Mouse (Mus musculus): ENCODE results near the gene Gm10778.
"Not testable (repeated sequence)": the region's sequence is repeated elsewhere in the genome, so short reads cannot be mapped to it uniquely, and the experiment has no call there.

Gene Gm10778

DNA sequence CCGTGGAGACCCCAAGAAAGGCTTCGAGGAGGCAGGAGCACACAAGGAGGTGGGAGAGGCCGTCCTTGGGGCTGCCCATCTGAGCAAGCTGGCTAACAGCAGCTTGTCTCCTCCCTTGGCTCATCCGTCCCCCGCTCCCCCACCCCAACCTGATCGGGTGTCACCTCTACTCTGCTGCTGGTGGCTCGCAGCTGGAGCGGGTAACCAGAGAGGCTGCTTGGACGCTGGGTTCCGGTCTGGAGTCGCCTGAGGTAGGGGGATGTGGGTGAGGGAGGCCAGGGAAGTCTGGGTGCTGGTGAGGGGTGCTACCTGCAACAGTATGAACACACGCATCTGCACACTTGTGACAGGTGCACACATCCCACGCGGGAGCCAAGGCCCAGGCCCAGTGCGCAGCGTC, 20.5 kb upstream of the Gm10778 start, which contains the start of gene Ankrd24:
TSS of gene Ankrd24 (plus strand) at position 151 of the 400 bp plus-strand sequence.
- DNase-seq = no peak

DNA sequence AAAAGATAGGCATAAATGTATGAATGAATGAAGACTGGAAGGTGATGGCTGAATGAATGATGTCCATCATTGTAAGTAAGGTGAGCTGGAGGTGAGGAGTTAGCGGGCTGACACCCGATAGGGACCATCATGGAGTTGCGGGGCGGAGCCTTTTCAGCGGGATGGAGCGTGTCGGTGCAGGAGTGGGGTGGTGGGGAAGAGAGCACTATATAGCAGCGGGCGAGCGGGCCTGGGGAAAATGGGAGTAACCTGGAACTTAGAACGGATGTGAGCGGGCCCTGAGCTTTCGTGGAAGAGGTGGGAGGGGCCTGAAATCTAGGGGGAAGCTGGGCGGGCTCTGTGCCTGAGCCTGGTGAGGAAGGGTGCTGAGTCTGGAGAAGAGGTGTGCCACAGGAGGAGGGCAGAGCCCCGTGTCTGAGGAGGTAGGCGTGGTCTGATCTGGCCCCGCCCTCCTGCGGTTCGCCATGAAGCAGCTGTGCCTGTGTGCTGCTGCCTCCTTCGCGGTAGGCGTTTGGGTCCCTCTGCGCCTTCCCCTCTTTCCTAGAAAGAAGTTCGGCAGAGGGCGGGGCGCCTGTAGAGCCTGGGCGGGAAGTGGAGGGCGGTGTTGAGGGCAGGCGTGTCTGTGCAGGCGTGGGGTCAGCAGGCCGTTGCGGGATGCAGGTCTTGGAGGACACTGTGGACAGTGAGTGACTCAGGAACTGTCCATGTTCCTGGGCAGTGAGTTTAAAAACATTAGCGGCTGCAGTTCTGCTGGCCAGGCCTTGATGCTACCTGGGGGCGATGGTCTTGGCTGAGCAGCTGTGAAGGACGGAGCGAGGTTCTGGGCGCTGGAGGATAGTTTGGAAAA, 15.4 kb upstream of the Gm10778 start:
- peak; percentile 95 for DNase-seq

DNA sequence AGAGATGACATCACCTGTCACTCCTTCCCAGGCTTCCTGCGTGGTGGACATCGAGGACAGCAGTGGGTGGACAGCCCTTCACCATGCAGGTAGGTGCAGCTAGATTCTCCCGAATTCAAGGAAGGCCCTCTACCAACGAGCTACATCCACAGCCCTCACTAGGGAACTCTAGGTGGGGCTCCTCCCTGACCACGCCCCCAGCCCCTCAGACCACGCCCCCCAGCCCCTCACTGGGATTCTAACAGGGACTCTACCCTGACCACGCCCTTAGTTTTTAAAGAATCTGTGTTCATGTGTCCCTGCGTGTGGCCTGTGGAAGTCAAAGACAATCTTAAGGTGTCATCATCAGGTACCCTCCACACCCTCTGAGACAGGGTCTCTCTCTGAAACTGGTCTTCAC, 12.5 kb upstream of the Gm10778 start:
- peak; percentile 52 for DNase-seq

DNA sequence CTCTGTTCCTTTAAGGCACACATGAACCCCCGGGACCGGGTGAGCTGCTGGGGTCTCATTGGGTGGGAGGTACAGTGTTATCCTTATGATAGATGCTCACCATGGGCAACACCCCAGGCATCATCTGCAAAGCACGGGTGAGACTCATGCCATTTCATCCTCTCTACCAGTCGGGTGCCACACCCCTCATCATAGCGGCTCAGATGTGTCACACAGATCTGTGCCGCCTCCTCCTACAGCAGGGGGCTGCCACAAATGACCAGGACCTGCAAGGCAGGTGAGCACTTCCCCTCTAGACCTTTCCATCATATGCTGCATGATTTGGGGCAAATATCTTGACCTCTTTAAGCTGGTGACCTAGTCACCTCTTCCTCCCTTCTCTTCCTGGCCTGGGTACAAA, 10.8 kb upstream of the Gm10778 start:
- DNase-seq = no peak

DNA sequence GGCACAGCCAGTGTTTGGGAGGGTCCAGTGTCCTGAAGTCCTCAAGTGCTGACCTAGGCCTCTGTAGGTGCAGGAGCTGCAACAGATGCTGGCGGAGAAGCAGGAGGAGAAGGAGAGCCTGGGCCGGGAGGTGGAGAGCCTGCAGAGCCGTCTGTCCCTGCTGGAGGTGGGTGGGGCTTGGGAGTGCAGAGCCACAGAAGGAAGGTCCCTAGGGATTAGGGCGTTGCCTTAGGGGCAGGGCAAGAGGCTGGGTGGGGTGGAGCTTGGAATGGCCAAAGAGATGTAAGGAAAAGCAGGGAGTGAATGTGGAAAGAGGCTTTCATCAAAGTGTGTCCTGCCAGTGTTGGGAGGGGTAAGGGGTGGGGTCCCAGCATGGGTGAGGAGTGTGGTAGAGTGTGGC, 8.0 kb upstream of the Gm10778 start:
- DNase-seq = not testable (repeated sequence)

DNA sequence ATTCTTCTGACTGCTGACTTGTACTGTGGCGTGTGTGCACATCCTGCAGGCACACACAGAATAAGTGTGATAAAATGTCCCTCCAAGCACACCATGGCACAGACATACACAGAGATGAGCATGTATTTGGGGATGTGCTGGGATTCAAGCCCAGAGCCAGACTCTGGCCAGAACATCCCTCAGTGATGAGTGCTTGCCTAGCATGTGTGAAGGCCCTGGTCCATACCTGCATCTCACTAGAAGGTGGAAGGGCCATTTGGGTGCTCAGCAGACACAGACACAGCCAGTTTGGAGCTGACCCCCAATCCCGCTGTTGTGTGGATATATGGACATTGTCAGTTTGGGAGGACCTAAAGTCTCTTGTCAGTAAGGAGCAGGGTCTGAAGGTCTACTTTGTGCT, 7.3 kb upstream of the Gm10778 start:
- DNase-seq = no peak

DNA sequence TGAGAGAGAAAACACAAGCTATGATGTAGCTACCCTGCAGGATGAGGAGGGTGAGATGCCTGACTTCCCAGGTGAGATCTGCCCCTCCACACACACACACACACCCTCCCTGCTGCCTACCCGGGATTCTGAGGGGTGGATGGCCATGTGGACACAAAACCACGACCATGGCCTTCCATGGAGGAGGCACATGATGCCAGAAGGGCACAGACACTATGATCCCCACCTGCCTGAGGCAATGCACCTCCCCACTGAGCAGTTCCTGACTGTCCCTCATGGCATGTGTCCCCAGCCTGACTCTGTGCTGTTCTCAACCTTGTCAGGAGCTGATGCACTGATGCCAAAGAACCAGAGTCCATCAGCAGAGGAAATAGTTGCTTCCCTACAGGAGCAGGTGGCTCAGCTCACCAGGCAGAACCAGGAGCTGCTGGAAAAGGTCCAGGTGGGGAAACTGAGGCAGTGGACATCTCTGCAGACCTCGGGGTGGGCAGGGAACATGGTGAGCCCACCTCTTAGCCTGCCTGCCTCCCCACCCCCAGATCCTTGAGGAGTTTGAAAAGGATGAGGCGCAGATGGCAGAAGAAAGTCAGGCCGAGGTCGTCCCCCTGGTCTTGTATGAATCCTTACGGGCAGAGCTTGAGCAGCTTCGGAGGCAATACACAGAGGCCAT, 6.7 kb upstream of the Gm10778 start:
- no peak for DNase-seq

DNA sequence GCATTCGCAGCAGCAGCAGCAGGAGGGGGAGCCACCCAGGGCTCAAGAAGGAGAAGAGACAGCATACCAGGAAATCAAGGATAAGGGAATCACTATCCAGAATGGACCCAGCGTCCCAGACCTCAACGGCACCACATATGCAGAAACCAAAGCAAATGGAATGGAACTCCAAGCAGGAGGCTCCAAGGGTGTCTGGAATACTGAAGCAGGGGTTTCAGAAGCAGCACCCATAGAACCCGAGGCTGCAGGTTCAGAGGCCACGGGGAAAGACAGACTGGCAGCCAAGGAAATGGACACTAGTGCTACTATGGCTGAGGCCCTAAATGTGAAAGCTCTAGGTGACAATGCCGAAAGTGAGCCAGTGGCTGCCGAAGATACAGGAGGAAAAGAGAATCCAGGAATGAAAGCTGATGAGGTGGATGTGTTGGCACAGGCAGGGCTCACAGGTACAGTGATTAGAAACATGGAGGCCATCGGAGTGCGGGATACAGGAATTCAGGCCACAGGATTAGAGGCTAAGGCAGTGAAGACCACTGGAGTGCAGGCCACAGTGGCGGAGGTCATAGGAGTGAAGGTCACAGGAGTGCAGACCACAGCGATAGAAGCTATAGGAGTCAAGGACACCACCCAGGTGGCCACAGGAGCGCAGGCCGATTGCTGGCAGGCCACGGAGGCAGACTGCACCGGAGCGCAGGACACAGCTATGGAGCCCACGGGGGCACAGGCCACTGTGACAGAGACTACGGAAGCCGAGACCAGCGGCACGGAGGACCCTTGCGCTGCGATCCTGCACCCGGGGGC, 6.0 kb upstream of the Gm10778 start:
- DNase-seq = no peak

DNA sequence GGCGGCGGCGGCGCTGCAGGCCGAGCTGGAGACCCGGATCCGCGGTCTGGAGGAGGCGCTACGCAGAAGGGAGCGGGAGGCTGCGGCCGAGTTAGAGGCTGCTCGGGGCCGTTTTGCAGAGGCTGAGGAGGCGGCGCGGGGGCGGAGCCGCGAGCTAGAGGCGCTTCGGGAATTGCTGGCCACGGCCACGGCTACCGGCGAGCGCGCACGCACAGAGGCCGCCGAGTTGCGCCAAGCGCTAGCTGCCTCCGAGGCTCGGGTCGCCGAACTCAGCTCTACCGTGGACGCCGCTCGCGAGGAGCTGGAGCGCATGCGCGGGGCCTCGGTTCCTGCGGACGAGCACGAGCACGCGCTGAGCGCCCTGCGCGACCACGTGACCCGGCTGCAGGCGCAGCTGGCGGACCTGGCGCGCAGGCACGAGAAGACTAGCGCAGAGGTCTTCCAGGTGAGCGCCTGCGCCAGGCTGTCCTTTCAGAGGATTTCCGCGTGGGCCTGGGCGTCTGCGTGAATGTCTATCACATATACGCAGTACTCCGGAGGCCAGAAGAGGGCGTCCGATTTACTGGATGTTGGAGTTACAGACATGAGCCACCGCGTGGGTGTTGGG, 5.3 kb upstream of the Gm10778 start:
- DNase-seq = peak; percentile 95

DNA sequence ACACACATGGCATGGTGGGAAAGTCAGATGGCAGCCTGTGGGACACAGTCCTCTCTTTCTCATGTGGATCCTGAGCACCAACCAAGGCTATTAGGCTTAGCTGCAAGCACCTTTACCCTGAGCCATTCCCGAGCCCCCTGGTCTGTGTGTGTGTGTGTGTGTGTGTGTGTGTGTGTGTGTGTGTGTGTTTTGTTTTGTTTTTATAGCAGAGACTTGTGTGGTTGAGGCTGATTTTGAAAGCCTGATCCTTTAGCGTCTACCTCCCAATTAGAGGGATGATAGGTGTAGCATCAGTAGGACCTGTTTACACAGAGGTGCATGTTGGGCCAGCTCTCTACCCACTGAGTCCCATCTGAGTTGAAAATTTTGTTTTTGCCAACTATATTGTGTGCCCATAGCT, 4.7 kb upstream of the Gm10778 start:
- no peak for DNase-seq

DNA sequence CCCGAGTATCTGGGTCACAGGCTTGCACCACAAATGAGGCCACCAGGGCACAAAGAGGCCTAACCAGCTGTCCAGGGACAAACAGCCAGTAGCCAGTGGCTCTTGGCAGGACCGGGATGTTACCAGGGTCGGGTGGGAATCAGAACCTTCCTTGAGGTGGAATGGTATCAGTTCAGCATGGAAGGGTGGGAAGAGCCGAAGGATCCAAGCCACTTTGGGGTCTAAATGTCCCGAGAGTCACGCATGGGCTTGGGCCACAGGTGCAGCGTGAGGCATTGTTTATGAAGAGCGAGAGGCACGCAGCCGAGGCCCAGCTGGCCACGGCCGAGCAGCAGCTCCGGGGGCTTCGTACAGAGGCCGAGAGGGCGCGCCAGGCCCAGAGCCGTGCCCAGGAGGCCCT, 4.1 kb upstream of the Gm10778 start:
- DNase-seq = no peak

DNA sequence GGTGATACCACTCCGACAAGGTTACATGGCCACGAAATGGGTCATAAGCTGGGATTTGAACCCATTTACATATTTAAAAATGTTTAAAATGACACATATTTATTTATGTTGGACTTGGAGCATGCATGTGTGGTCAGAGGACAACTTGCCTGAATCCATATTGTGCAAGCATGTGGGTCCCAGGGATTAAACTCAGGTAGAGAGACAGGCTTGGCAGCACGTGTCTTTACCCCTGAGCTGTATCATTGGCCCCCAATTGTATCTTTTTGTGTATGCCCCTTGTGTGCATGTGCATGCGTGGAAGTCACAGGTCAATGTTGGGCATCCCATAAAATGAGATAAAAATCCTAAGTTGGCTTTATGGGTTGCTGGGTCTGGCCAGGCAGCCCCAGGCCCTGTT, 3.5 kb upstream of the Gm10778 start:
- no peak for DNase-seq

DNA sequence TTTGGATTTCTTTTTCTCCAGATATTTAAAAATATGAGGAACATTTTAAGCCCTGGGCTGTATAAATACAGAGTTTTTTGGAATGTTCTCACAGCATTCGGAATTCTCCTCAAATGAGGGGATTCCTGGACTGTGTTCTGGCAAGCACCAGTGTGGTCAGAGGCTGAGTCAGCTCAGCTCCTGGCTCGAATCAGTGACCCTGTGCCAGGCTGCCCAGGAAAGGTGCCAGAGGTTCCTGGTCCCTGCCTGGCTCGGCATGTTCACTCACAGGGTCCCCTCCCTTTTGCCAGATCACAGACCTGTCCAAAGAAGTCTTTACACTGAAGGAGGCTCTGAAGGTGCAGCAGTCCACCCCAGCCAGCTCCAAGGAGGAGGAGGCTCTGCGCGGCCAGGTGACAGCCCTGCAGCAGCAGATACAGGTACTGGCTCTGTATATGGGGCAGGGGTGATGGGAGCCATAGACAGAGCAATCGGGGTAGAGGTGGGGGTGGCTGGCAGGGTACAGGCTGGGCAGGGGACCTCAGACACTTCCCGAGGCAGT, 2.8 kb upstream of the Gm10778 start:
- no peak for DNase-seq

DNA sequence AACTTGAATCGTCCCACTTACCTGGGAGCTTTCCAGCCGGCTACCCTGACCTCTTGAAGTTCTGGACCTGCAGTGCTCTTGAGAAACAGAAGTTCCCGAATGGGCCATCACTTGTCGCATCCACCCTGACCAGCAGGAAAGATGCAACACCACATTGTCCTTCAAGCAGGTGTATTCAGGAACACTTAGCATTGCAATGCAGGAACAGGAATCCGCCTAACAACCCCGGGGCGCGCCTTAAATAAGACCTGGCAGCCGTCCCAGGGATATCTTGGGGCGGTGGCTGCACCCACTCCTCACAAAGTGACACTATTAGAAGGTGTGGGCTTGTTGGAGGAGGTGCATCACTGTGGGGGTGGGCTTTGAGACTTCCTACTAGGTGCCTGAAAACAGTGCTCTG, 6.3 kb downstream of the Gm10778 start:
- DNase-seq = no peak

DNA sequence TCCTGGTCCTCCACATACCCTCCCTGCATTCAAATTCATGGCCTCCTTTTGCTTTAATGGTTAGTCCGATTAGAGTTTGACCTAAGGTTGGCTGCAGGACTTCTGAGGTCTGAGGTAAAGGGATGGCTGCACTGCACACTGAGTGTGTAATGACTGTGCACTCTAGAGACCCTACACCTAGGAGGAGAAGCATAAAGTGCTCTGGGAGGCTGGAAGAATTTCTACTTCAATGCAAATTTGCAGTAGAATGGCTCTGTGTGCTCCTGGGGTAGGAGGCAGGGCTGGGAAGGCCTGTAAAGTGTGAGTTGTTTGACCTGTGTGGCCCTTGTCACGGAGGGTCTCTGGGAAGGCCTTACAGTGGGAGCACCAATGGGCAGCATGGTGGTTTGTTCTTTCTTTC, 7.3 kb downstream of the Gm10778 start:
- DNase-seq = no peak

DNA sequence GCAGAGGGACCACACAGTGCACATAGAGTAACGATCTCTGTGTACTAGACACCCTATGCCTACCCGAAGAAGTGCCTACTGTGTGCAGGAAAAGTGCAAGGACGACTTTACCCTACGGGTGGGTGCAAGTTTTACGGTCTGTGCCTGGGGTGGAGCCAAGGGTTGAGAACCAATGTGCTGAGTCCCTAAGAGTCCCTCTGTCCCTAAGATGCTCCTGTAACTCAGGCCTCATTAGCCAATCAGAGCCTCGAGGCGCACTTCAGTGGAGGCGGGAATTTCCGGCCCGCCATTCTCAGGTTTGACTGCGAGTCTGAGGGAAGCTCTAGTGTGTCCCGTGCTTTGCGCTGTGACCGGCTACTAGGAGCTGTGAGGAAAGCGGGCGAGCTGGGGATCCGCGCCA, 38.3 kb downstream of the Gm10778 start:
- not testable (repeated sequence) for DNase-seq

DNA sequence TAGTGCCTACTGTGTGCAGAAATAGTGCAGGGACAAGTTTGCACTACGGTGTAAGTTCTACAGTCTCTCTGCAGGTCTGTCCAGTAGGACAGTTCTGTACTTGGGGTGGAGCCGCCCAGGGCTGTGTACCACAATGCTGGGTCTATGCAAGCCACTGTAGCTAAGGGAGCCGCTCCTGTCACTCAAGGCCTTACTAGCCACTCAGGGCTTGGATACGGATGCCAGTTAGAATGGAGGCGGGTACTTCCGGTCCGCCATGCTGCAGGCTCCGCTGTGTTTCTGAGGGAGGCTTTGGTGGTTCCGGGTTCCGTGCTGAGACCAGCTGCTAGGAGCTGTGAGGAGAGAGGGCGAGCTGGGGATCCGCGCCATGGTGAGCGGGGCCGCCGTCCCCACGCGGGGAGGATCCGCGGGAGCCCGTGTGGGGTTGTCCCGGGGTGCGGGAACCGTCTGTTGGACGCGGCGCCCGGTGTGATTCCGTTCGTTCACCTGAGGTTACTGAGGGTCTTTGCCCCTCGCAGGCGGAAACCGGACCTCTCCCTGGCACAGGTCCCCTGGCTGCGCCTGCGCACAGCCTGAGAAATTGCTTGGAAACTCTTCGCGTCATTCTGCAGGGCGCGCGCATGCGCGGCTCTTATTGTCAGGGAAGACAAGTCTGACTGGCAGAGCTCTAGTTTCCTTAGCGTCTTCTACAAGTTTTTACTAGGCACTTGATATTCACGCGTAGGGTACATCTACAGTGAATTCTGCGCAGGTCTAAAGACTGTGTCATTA, 55.9 kb downstream of the Gm10778 start, which contains the start of gene Zfp433:
TSS of gene Zfp433 (plus strand) at position 295 of the 771 bp plus-strand sequence.
- not testable (repeated sequence) for DNase-seq
